Mouse (Mus musculus) E14TG2a.4 (cell line): ENCODE measurements around the gene Mgat5b.

ENCODE experiments used
- H3K27me3 ChIP-seq: 2 replicates; pipeline ENCODE4 v1.6.1; 2014; ENCODE audit warnings: low read length, control low read depth; ENCODE audit not compliant: insufficient read depth
- H3K36me3 ChIP-seq: 2 replicates; pipeline ENCODE4 v1.6.1; 2014; ENCODE audit warnings: low read length, control low read depth; ENCODE audit not compliant: insufficient read depth
- H3K4me1 ChIP-seq: replicated peaks from 2 replicates; pipeline ENCODE4 v1.6.1; 2014; ENCODE audit warnings: low read depth, low read length, control low read depth
- H3K4me3 ChIP-seq: replicated peaks from 2 replicates; pipeline ENCODE4 v1.5.1; 2014; ENCODE audit warnings: mild to moderate bottlenecking, low read length
- H3K9me3 ChIP-seq: 2 replicates; pipeline ENCODE4 v1.6.1; 2014; ENCODE audit warnings: low read length, control low read depth
- CTCF ChIP-seq: conservative IDR thresholded peaks from 2 replicates; pipeline ENCODE4 v1.5.1; 2014; ENCODE audit warnings: low read length
- NANOG ChIP-seq: IDR thresholded peaks from 2 replicates; pipeline ENCODE4 v1.6.1; 2014; ENCODE audit warnings: borderline replicate concordance, low read length, mixed read lengths
- POU5F1 ChIP-seq: IDR thresholded peaks from 2 replicates; pipeline ENCODE4 v1.6.1; 2014; ENCODE audit warnings: low read length, borderline replicate concordance

The Mgat5b gene

GRCm38 (mm10) chr11:116954231-116955118, 35.8 kb downstream of the Mgat5b start:
- no peaks in the 10 kb centered on the region for H3K9me3 ChIP-seq

GRCm38 (mm10) chr11:116958601-116959000, 39.9 kb downstream of the Mgat5b start:
- no peaks in the 10 kb centered on the region for H3K9me3 ChIP-seq
- peaks cover 7% of the 10 kb centered on the region for H3K36me3 ChIP-seq
- no peaks in the 10 kb centered on the region for H3K27me3 ChIP-seq
- peak overlapping the region; percentile 20; the same call in 1 of the 2 replicates for H3K4me3 ChIP-seq
- H3K4me1 ChIP-seq, result peaks cover 42% of the 10 kb centered on the region
- no peak for TF ChIP-seq CTCF
- no peak for TF ChIP-seq NANOG

More at GRCm38 (mm10) chr11:116954231-116955118, 35.8 kb downstream of the Mgat5b start:
- no peak overlapping the region for H3K4me3 ChIP-seq
- H3K4me1 ChIP-seq, result peaks cover 35% of the 10 kb centered on the region
- H3K27me3 ChIP-seq, result no peaks in the 10 kb centered on the region
- TF ChIP-seq CTCF, result no peak
- peaks cover 30% of the 10 kb centered on the region for H3K36me3 ChIP-seq

GRCm38 (mm10) chr11:116965061-116965460, 46.4 kb downstream of the Mgat5b start:
- Histone ChIP-seq H3K36me3 (no peaks in the 10 kb centered on the region), H3K4me1 (peaks cover 75% of the 10 kb centered on the region), H3K9me3 (no peaks in the 10 kb centered on the region), H3K4me3 (no peak overlapping the region), H3K27me3 (0 out of 2 replicates have a peak, but pooled peaks cover 3% of the 10 kb centered on the region)
- TF ChIP-seq CTCF, result no peak
- TF ChIP-seq POU5F1, result no peak
- no peak for TF ChIP-seq NANOG

- H3K9me3 ChIP-seq, result no peaks in the 10 kb centered on the region
- H3K4me1 ChIP-seq, result peaks cover 84% of the 10 kb centered on the region
- no peak overlapping the region for H3K4me3 ChIP-seq
- TF ChIP-seq NANOG (no peak), POU5F1 (no peak), CTCF (no peak)
- no peaks in the 10 kb centered on the region for H3K36me3 ChIP-seq
- H3K27me3 ChIP-seq, result 0 out of 2 replicates have a peak, but pooled peaks cover 3% of the 10 kb centered on the region
Measured at GRCm38 (mm10) chr11:116965961-116966360, 47.3 kb downstream of the Mgat5b start.

GRCm38 (mm10) chr11:116968586-116968985, 49.9 kb downstream of the Mgat5b start:
- Histone ChIP-seq H3K4me1 (peaks cover 99% of the 10 kb centered on the region), H3K9me3 (no peaks in the 10 kb centered on the region), H3K36me3 (peaks cover 10% of the 10 kb centered on the region; the same call in 1 of the 2 replicates), H3K27me3 (0 out of 2 replicates have a peak, but pooled peaks cover 3% of the 10 kb centered on the region), H3K4me3 (0 out of 2 replicates have a peak overlapping the region, but pooled peaks have one; percentile 4)
- TF ChIP-seq NANOG (no peak), CTCF (no peak), POU5F1 (no peak)

GRCm38 (mm10) chr11:116969498-116969897, 50.8 kb downstream of the Mgat5b start:
- H3K4me1 ChIP-seq, result peaks cover 99% of the 10 kb centered on the region
- TF ChIP-seq CTCF, result no peak
- no peak for TF ChIP-seq NANOG
- TF ChIP-seq POU5F1, result no peak

GRCm38 (mm10) chr11:116970847-116971246, 52.2 kb downstream of the Mgat5b start:
- no peak for TF ChIP-seq POU5F1
- TF ChIP-seq NANOG, result no peak
- no peak for TF ChIP-seq CTCF
- Histone ChIP-seq H3K4me3 (peak overlapping the region; percentile 41), H3K9me3 (no peaks in the 10 kb centered on the region), H3K27me3 (0 out of 2 replicates have a peak, but pooled peaks cover 3% of the 10 kb centered on the region), H3K4me1 (peaks cover 96% of the 10 kb centered on the region), H3K36me3 (peaks cover 21% of the 10 kb centered on the region)

More at GRCm38 (mm10) chr11:116969498-116969897, 50.8 kb downstream of the Mgat5b start:
- Histone ChIP-seq H3K9me3 (no peaks in the 10 kb centered on the region), H3K4me3 (no peak overlapping the region), H3K36me3 (peaks cover 10% of the 10 kb centered on the region; the same call in 1 of the 2 replicates), H3K27me3 (0 out of 2 replicates have a peak, but pooled peaks cover 3% of the 10 kb centered on the region)

GRCm38 (mm10) chr11:116972828-116973227, 54.2 kb downstream of the Mgat5b start:
- Histone ChIP-seq H3K4me1 (peaks cover 79% of the 10 kb centered on the region), H3K36me3 (peaks cover 39% of the 10 kb centered on the region), H3K27me3 (0 out of 2 replicates have a peak, but pooled peaks cover 2% of the 10 kb centered on the region), H3K4me3 (peak overlapping the region; percentile 72), H3K9me3 (no peaks in the 10 kb centered on the region)
- TF ChIP-seq CTCF (no peak), POU5F1 (no peak), NANOG (no peak)
